Mouse (Mus musculus) E14TG2a.4 (cell line): ENCODE measurements around the gene Gm11037.

Source experiments
- CTCF ChIP-seq: conservative IDR thresholded peaks from 2 replicates; pipeline ENCODE4 v1.5.1; 2014; ENCODE audit warnings: low read length
- NANOG ChIP-seq: IDR thresholded peaks from 2 replicates; pipeline ENCODE4 v1.6.1; 2014; ENCODE audit warnings: borderline replicate concordance, low read length, mixed read lengths
- POU5F1 ChIP-seq: IDR thresholded peaks from 2 replicates; pipeline ENCODE4 v1.6.1; 2014; ENCODE audit warnings: low read length, borderline replicate concordance

- TF ChIP-seq CTCF (no peak), POU5F1 (no peak), NANOG (no peak)
Measured at GRCm38 (mm10) chr2:131152166-131152730, 19.0 kb downstream of the Gm11037 start.
